Mouse (Mus musculus) CH12.LX (cell line): ENCODE data around the gene Chrd.

Experiments used
- BHLHE40 ChIP-seq: IDR thresholded peaks from 2 replicates; pipeline ENCODE4 v1.6.1; 2011; ENCODE audit warnings: mild to moderate bottlenecking, low read depth, low read length, improper control_type of control experiment
- CTCF ChIP-seq, 2 experiments: IDR thresholded peaks in 1 of 2; conservative IDR thresholded peaks in 1 of 2; 2 replicates each; pipeline ENCODE4 v1.5.1; 2011 to 2012; ENCODE audit warnings: low read depth in 2 of 2, low read length in 2 of 2, improper control_type of control experiment in 1 of 2, inconsistent platforms in 1 of 2, mild to moderate bottlenecking in 1 of 2, moderate library complexity in 1 of 2
- MYC ChIP-seq: IDR thresholded peaks from 2 replicates; pipeline ENCODE4 v1.6.1; 2011; ENCODE audit warnings: low read depth, mild to moderate bottlenecking, improper control_type of control experiment, low read length
- ZC3H11A ChIP-seq: IDR thresholded peaks from 2 replicates; pipeline ENCODE4 v1.6.1; 2012; ENCODE audit warnings: low read depth, mild to moderate bottlenecking, inconsistent platforms, low read length, improper control_type of control experiment

DNA sequence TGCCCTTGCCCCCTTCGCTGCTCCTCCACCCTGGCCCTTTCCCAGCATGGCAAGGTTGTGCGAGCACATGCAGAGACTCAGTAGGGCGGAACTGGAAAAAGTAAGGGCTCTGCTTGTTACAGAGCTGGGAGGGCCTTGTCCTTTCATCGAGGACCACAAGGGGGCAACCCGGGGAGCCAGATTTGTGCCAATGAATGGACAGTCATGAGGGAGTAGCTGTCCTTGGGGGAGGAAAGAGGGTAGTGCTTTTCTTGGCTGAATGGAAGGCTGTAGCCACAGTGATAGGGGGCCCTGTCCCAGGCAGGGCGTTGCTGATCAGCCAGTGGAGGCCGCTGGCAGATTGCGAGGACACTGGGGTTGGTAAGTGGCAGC lies 30.4 kb upstream of the Chrd start:
- TF ChIP-seq MYC (peak; percentile 92), ZC3H11A (no peak), BHLHE40 (peak; percentile 67), CTCF (conservative IDR thresholded peaks at IDR 0.05 in 1 of 2, IDR thresholded peaks at IDR 0.05 in 1 of 2; ENCODE audit: low read depth in 2 of 2, low read length in 2 of 2) (peak; percentile 57 to 88)
